Mouse (Mus musculus) kidney, embryonic 15.5 days (tissue): ENCODE results near the gene Syne4. TPM values are rescaled to one million over a fixed set of nuclear protein-coding genes. Genes with fewer than 3 reads are reported as not detected.
A peak's percentile ranks its signal among the peaks of the same experiment; 100 is the strongest.

Experiments
- ATAC-seq: fragments of 200-750 bp; cut with Nextera tagmentation; replicated peaks from 2 replicates; pipeline ENCODE4 v1.8.0; 2017; ENCODE audit warnings: moderate TSS enrichment; ENCODE audit not compliant: low FRiP score
- H3K27ac ChIP-seq: fragments of 300-500 bp; sonication (generic); 2 replicates; pipeline ENCODE4 v1.5.1; 2015; ENCODE audit warnings: mild to moderate bottlenecking, inconsistent platforms
- H3K27me3 ChIP-seq: fragments of 300-500 bp; sonication (generic); 2 replicates; pipeline ENCODE4 v1.6.1; 2015; ENCODE audit warnings: inconsistent platforms
- H3K36me3 ChIP-seq: fragments of 300-500 bp; sonication (generic); 2 replicates; pipeline ENCODE4 v1.6.1; 2015; ENCODE audit warnings: inconsistent platforms
- H3K4me1 ChIP-seq: fragments of 300-500 bp; sonication (generic); 2 replicates; pipeline ENCODE4 v1.6.1; 2015; ENCODE audit warnings: inconsistent platforms
- H3K4me2 ChIP-seq: fragments of 300-500 bp; sonication (generic); 2 replicates; pipeline ENCODE4 v1.6.1; 2015; ENCODE audit warnings: moderate library complexity, mild to moderate bottlenecking, inconsistent platforms
- H3K4me3 ChIP-seq: fragments of 300-500 bp; sonication (generic); replicated peaks from 2 replicates; pipeline ENCODE4 v1.5.1; 2015; ENCODE audit warnings: mild to moderate bottlenecking, inconsistent platforms
- H3K9ac ChIP-seq: fragments of 300-500 bp; sonication (generic); 2 replicates; pipeline ENCODE4 v1.6.1; 2015; ENCODE audit warnings: mild to moderate bottlenecking, inconsistent platforms
- H3K9me3 ChIP-seq: fragments of 300-500 bp; sonication (generic); replicated peaks from 2 replicates; pipeline ENCODE4 v1.6.1; 2016; ENCODE audit warnings: inconsistent platforms
- WGBS: fragments of 180-500 bp; shearing (Covaris S2); methylation state at CpG from one replicate; pipeline ENCODE4 v1.1.7; 2015; ENCODE audit warnings: mixed read lengths; 5-methylcytosine and 5-hydroxymethylcytosine counted together
- polyA plus RNA-seq: library from polyadenylated mRNA; unstranded; fragments of >200 nt; fragmentation: Nextera tagmentation; extraction: Ambion mirVana; gene quantifications from 2 replicates; pipeline ENCODE4 v1.2.1, GENCODE M21; 2015

The Syne4 gene
- polyA plus RNA-seq, 1 experiment from 2014 or later, result 97.7 TPM

DNA sequence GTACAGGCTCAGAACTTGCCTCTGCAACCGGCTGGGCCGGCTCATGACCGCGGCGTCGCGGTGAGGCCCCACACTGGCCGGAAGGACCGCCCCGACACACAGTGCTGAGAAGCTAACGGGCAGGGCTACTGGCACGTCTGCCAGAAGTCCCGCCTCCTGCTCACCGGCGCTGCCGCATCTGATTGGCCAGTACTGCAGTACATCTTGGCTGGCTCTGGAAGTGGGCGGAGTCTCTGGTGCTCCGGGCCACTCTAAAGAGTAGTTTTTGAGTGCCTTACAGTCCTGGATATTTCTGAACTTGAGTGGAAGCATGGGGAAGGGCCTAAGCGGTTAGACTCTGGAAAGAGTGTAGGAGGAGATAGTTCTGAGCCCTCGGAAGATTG, 7.7 kb downstream of the Syne4 start:
- peak overlapping the region; percentile 90 for H3K4me3 ChIP-seq

DNA sequence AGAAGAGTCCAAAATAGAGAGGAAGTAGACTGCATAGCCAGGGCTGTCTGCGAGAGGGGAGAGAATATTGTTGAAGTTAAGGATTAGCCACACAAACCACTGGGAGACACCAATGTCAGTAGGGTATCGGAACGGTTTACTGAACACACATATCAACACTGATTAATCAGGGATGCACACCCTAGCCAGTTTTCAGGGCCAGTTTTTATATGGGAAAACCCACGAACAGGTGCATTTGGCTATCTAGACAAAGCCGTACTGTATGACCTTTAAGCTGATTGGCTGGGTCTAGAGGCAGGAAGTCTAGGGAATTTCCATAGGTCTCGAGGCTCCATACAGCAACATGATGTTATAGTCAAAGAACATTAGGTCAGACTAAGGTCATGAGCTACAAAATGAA, 8.3 kb downstream of the Syne4 start:
- H3K9me3 ChIP-seq, result no peaks in the 10 kb centered on the region; the same call in 1 of the 2 replicates
- peaks cover 32% of the 10 kb centered on the region for H3K4me1 ChIP-seq
- 36% methylated on average over 6 of the region's 6 CpGs for WGBS
- peak overlapping the region; percentile 90 for H3K27ac ChIP-seq
- peak overlapping the region; percentile 90 for H3K4me3 ChIP-seq
- ATAC-seq, result peak; percentile 0; the same call in 1 of the 2 replicates
- peak overlapping the region; percentile 93 for H3K4me2 ChIP-seq
- peak overlapping the region; percentile 42 for H3K9ac ChIP-seq
- H3K27me3 ChIP-seq, result no peaks in the 10 kb centered on the region
- H3K36me3 ChIP-seq, result 0 out of 2 replicates have a peak, but pooled peaks cover 8% of the 10 kb centered on the region

More for the DNA sequence above, 7.7 kb downstream of the Syne4 start:
- under 1% methylated on average over 20 of the region's 20 CpGs for WGBS
- peak; percentile 97 for ATAC-seq
- Histone ChIP-seq H3K4me2 (peak overlapping the region; percentile 93), H3K27me3 (no peaks in the 10 kb centered on the region), H3K9ac (peak overlapping the region; percentile 91), H3K4me1 (peaks cover 31% of the 10 kb centered on the region), H3K36me3 (peaks cover 9% of the 10 kb centered on the region; the same call in 1 of the 2 replicates), H3K9me3 (no peaks in the 10 kb centered on the region; the same call in 1 of the 2 replicates), H3K27ac (peak overlapping the region; percentile 90)

DNA sequence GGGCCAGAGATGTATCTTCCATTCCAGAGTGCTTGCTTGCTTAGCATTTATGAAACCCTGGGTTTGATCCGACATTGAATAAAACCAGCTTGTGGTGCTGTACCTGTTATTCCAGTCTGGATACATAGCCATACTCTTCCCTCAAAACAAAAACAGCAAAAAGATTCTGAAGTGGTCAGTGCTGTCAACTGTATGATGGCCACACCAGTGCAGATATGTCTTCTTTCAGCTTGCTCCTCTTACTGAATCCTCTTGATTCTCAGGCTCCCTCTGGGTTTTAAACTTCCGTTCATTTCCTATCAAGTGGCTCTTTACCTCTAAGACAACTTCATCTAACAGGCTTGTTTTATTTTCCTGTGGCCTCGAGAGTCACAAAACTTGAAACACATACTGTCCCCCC, 9.2 kb downstream of the Syne4 start, which contains the start of gene Sdhaf1:
Gene Sdhaf1 (minus strand): TSS at position 101 of the 400 bp plus-strand sequence.
- H3K27ac ChIP-seq, result peak within 1 kb of the TSS; percentile 90
- H3K4me3 ChIP-seq, result peak within 1 kb of the TSS; percentile 90
- WGBS, result 78% methylated on average over 3 of the region's 3 CpGs
- H3K9ac ChIP-seq, result peak within 1 kb of the TSS; percentile 42
- no peak for ATAC-seq
- no peaks in the 10 kb centered on the region for H3K27me3 ChIP-seq
- H3K4me2 ChIP-seq, result peak within 1 kb of the TSS; percentile 93
- no peaks in the 10 kb centered on the region; the same call in 1 of the 2 replicates for H3K9me3 ChIP-seq
- H3K4me1 ChIP-seq, result peaks cover 25% of the 10 kb centered on the region
- H3K36me3 ChIP-seq, result 0 out of 2 replicates have a peak, but pooled peaks cover 4% of the 10 kb centered on the region

DNA sequence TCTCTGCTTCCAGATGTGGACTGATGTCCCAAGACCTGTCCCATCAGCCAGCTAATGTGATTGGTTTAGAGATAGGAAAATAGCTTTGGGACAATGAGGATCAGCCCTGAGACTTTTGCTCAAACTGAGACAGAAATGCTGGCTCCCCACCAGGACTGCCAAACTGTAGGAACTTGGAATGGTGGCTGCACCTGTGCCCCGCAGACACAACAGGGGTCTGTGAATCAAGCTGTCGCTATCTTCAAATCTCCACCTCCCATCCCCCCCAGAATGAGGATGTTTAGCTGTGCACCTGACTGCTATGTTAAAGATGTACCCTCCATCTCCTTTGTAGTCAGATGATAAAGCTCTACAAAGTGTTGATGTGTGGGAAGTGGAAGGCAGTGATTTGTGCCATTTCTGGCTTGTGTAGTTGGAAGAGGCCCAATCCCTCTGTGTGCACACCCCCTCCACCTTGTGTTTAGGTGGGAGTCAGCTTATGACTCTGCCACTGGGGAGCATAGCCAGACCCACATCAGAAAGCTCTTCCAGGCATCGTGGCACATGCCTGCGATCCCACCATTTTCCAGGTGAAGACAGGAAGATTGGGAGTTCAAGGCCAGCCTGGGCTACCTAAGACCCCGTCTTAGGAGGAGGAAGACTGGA, 9.8 kb downstream of the Syne4 start:
- Histone ChIP-seq H3K4me3 (no peak overlapping the region), H3K27me3 (no peaks in the 10 kb centered on the region), H3K36me3 (no peaks in the 10 kb centered on the region), H3K4me2 (no peak overlapping the region), H3K9me3 (no peaks in the 10 kb centered on the region; the same call in 1 of the 2 replicates), H3K4me1 (peaks cover 25% of the 10 kb centered on the region), H3K27ac (no peak overlapping the region), H3K9ac (no peak overlapping the region)
- 83% methylated on average over 5 of the region's 5 CpGs for WGBS
- ATAC-seq, result no peak

DNA sequence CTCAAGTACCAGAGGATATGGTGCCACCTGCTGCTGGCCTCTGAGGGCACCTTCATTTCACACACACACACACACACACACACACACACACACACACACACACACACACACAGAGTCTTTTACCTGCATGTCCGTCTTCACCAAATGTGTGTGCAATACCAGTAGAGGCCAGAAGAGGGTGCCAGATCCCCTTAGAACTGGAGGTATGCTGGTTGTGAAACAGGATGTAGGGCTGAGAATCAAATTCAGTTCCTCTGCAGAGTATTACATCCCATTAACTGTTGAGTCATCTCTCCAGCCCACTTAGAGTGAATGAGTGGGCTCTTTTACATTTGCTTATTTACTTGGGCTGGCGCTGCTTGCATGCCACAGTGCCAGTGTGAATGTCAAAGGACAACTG, 10.8 kb downstream of the Syne4 start:
- no peak overlapping the region for H3K4me3 ChIP-seq
- H3K27me3 ChIP-seq, result no peaks in the 10 kb centered on the region
- no peaks in the 10 kb centered on the region; the same call in 1 of the 2 replicates for H3K9me3 ChIP-seq
- ATAC-seq, result no peak
- H3K4me1 ChIP-seq, result peaks cover 25% of the 10 kb centered on the region
- 52% methylated on average over 2 of the region's 2 CpGs for WGBS
- H3K27ac ChIP-seq, result no peak overlapping the region
- H3K4me2 ChIP-seq, result no peak overlapping the region
- no peaks in the 10 kb centered on the region for H3K36me3 ChIP-seq
- H3K9ac ChIP-seq, result no peak overlapping the region

DNA sequence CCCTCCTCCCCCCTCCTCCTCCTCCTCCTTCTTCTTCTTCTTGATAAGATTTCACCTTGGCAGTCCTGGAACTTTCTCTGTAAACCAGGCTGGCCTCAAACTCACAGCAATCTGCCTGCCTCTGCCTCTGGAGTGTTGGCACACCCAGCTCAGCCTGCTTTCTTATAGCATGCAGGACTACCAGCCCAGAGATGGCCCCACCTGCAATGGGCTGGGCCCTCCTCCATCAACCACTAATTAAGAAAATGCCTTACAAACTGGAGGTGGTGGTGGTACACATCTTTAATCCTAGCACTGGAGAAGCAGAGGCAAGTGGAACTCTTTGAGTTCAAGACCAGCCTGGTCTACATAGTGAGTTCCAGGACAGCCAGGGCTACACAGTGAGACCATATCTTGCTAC, 11.8 kb downstream of the Syne4 start:
- Histone ChIP-seq H3K4me3 (no peak overlapping the region), H3K27me3 (no peaks in the 10 kb centered on the region), H3K9ac (no peak overlapping the region), H3K9me3 (no peaks in the 10 kb centered on the region; the same call in 1 of the 2 replicates), H3K27ac (no peak overlapping the region), H3K4me2 (no peak overlapping the region), H3K36me3 (no peaks in the 10 kb centered on the region), H3K4me1 (peaks cover 16% of the 10 kb centered on the region)
- no peak for ATAC-seq

DNA sequence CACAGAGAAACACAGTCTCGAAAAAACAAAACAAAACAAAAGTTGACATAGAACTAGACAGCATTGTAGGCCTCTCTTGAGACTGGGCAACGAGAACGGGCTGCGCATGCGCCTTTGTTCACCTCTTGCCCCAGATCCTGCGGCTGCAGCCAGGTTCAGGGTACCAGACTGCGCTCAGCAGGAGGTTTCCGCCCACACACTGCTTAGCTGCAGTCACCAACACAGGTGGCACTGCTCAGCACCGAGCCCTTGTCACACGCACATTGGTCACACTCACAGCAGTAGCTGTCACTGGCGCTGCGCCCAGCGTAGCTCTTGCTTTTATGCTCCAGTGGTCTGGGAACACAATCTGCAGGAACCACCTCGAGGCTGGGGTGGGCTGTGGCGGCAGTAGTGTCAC, 12.5 kb downstream of the Syne4 start:
- H3K9me3 ChIP-seq, result no peaks in the 10 kb centered on the region; the same call in 1 of the 2 replicates
- WGBS, result 29% methylated on average over 15 of the region's 15 CpGs
- H3K4me3 ChIP-seq, result no peak overlapping the region
- H3K27ac ChIP-seq, result peak overlapping the region; percentile 28; the same call in 1 of the 2 replicates
- H3K9ac ChIP-seq, result no peak overlapping the region
- peak; percentile 65 for ATAC-seq
- H3K4me2 ChIP-seq, result peak overlapping the region; percentile 29
- H3K27me3 ChIP-seq, result no peaks in the 10 kb centered on the region
- H3K36me3 ChIP-seq, result no peaks in the 10 kb centered on the region
- H3K4me1 ChIP-seq, result peaks cover 18% of the 10 kb centered on the region

DNA sequence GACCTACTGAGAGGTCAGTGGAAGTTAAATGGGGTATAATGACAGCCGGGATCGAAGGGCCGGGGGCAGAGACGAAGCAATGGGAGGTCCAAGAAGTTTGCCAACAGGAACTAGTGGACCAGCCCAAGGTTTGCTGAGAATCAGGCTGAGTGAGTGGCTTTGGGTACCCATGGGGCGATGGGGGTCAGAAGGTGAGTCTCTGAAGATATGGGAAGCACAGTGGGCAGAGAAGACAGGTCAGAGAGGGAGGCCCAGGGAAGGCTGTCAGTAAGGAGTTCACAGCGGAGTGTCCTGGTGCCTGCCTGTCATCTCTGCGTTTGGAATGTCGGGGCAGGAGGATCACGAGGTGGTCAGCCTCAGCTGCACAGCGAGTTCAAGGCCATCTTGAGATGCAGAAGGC, 13.8 kb downstream of the Syne4 start:
- Histone ChIP-seq H3K4me2 (no peak overlapping the region), H3K4me1 (peaks cover 13% of the 10 kb centered on the region), H3K36me3 (no peaks in the 10 kb centered on the region), H3K27me3 (peaks cover 5% of the 10 kb centered on the region), H3K4me3 (no peak overlapping the region), H3K9ac (no peak overlapping the region), H3K9me3 (no peaks in the 10 kb centered on the region; the same call in 1 of the 2 replicates), H3K27ac (no peak overlapping the region)
- WGBS, result 31% methylated on average over 10 of the region's 10 CpGs
- no peak for ATAC-seq

DNA sequence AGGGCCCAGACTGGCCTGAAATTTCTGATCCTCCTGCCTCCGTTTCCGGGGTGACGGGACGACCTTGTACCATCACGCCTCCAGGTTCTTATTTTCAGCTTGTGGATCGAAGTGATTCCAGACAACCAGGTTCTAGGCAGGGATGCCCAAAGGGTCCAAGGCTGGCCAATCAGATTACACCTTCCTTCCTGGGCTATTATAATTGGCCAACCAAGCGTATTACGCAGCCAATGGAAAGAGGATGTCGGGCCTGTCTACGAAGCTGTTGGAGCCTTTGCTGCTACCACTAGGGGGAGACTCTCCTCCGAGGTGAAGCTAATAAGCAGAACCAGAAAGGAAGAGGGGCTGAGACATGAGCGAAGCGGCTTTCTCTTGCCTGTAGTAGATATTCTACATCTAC, 17.3 kb downstream of the Syne4 start:
- H3K4me2 ChIP-seq, result peak overlapping the region; percentile 34
- H3K27ac ChIP-seq, result no peak overlapping the region
- H3K4me1 ChIP-seq, result peaks cover 22% of the 10 kb centered on the region
- H3K9ac ChIP-seq, result no peak overlapping the region
- peaks cover 35% of the 10 kb centered on the region for H3K27me3 ChIP-seq
- no peaks in the 10 kb centered on the region for H3K36me3 ChIP-seq
- WGBS, result 8% methylated on average over 13 of the region's 13 CpGs
- no peak; the same call in 1 of the 2 replicates for ATAC-seq
- no peak overlapping the region for H3K4me3 ChIP-seq
- no peaks in the 10 kb centered on the region for H3K9me3 ChIP-seq

DNA sequence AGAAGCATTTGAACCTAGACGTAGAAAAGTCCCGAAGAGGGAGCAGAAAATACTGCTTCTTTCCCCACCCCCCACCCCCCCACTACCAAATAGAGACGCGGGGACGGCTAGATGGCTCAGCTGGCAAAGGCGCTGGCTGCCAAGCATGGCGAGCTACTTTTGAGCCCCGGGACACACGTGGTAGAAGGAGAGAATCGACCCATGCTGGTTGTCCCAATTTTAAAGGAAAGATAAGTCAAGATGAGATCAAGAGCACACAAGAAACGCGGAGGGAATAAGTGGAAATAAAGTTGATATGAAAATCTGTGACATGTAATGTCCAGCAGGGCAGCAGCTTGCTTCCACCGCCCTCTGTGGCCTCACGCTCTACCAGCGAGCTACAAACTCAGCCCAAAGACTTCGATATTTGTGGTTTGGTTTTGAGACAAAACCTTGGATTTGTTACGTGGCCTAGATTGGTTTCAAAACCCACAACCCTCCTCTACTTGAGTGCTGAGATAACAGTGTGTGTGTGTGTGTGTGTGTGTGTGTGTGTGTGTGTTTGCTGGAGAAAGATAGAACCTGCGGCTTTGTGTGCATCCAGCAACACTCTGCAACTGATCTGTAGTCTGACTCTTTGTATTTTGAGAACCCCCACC, 18.1 kb downstream of the Syne4 start:
- no peak overlapping the region for H3K27ac ChIP-seq
- 69% methylated on average over 18 of the region's 18 CpGs for WGBS
- H3K9me3 ChIP-seq, result no peaks in the 10 kb centered on the region
- H3K4me3 ChIP-seq, result no peak overlapping the region
- no peak overlapping the region for H3K9ac ChIP-seq
- no peaks in the 10 kb centered on the region for H3K36me3 ChIP-seq
- H3K4me1 ChIP-seq, result peaks cover 15% of the 10 kb centered on the region
- ATAC-seq, result no peak
- peaks cover 35% of the 10 kb centered on the region for H3K27me3 ChIP-seq
- no peak overlapping the region for H3K4me2 ChIP-seq

DNA sequence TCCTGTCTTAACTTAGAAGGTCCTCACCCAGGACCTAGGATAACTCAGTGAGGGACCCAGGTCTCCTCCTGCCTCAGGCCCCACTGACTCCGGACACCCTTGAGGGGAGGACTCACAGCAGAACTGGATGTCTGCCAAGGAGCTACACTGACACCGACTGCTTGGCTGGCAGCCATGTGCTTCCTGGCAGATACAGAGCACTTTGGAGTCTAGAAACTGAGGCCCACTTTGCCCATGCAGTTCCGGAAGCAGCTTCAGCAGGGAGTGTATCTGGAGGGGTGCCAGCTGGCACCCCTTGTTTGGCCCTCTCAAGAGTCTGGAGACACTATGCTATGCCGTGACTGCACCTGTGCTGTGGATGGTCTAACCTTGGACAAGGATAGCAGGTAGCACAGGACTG, 18.8 kb downstream of the Syne4 start:
- Histone ChIP-seq H3K9me3 (no peaks in the 10 kb centered on the region), H3K4me1 (peaks cover 15% of the 10 kb centered on the region), H3K4me3 (no peak overlapping the region), H3K36me3 (no peaks in the 10 kb centered on the region), H3K27ac (no peak overlapping the region), H3K4me2 (no peak overlapping the region), H3K27me3 (peaks cover 35% of the 10 kb centered on the region), H3K9ac (no peak overlapping the region)
- 35% methylated on average over 4 of the region's 4 CpGs for WGBS
- ATAC-seq, result peak; percentile 37; the same call in 1 of the 2 replicates

DNA sequence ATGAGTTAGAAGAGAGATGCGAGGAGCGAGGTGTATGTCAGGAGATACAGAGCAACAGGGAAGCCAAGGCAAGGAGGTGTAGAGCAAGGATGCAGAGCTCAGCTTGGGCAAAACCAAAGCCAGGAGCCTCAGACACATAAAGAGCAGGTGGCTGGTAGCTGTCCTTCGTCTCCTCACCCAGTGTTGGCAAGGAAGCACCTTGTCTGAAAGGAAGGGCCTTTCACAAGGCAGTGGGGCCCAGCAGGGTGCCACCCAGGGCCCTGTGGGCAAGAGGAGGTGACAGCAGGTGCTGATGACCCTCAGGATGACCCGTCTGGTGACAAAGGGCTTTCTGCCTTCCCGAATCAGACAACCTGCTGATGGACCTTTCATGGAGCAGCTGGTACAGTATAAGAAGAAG, 20.0 kb downstream of the Syne4 start:
- H3K36me3 ChIP-seq, result no peaks in the 10 kb centered on the region
- no peak overlapping the region for H3K9ac ChIP-seq
- peaks cover 15% of the 10 kb centered on the region for H3K4me1 ChIP-seq
- no peaks in the 10 kb centered on the region for H3K9me3 ChIP-seq
- no peak for ATAC-seq
- no peak overlapping the region for H3K4me2 ChIP-seq
- no peak overlapping the region for H3K27ac ChIP-seq
- WGBS, result 61% methylated on average over 5 of the region's 5 CpGs
- peaks cover 38% of the 10 kb centered on the region for H3K27me3 ChIP-seq
- H3K4me3 ChIP-seq, result no peak overlapping the region
